Mouse (Mus musculus): ENCODE results near the gene Rnft2. TPM values are rescaled to one million over a fixed set of nuclear protein-coding genes. Genes with fewer than 3 reads are reported as not detected.

The Rnft2 gene
- polyA plus RNA-seq, 1 experiment from 2014 or later: 1.3 TPM

DNA sequence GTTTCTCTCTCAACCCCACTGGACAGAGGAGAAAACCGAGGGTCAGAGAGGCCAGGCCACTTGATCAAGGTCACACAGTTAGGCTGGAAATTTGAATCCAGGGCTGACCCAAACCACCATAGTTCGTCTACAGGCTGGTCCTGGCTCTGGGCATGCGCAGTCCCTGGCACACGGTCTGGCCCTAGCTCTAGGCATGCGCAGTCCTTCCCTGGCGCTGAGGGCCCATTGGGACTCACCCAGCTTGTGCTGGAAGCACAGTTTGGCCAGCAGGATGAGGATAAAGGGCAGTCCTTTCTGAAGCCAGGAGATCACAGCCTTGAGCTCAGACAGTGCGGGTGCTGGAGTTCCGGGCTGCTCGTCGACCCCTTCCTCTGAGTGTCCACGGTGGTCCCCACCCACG lies 8.0 kb downstream of the Rnft2 start:
- H3K27ac ChIP-seq (ENCODE audit: low read length): no peak overlapping the region
- H3K36me3 ChIP-seq (ENCODE audit: control insufficient read depth, insufficient read depth, low read length): no peaks in the 10 kb centered on the region
- H3K9me3 ChIP-seq (replicated peaks; ENCODE audit: control insufficient read depth, low read length): no peaks in the 10 kb centered on the region
- 79% methylated on average over 12 of the region's 12 CpGs for WGBS
- H3K9ac ChIP-seq (ENCODE audit: low read length): no peak overlapping the region
- H3K4me2 ChIP-seq (ENCODE audit: low read depth, low read length): no peak overlapping the region
- no peaks in the 10 kb centered on the region for H3K27me3 ChIP-seq (ENCODE audit: control insufficient read depth, insufficient read depth, low read length)
- no peak for ATAC-seq (ENCODE audit: insufficient read depth, low FRiP score)
- H3K4me3 ChIP-seq (replicated peaks; ENCODE audit: low read length): no peak overlapping the region
- H3K4me1 ChIP-seq (ENCODE audit: control insufficient read depth, insufficient read depth, low read length): no peaks in the 10 kb centered on the region

DNA sequence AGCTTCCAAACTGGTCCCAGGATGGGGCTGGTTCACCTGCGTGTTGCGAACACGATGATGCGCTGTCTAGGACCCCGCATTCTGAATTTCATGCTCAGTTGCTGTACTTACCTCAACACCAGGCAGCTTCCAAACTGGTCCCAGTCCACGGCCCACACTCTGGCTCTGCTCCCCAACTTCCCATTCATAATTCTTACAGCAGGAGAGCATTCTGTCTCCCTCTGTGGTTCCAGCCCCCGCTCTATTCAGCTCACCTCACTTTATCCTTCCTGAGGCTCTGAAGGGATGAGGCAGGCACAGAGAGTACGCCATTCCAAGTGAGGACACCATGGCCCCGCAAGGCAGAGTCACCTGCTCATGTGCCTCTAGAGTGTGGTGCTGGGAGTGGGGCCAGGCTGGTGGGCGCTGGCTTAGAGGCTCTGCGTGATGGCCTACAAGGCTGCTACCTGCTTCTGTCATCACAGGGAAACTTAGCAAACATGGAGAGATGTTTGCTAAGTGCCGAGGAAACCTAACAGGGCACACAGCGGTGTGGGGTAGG lies 14.8 kb downstream of the Rnft2 start:
- no peaks in the 10 kb centered on the region for H3K36me3 ChIP-seq (ENCODE audit: control insufficient read depth, insufficient read depth, low read length)
- no peak overlapping the region for H3K4me2 ChIP-seq (ENCODE audit: low read depth, low read length)
- H3K4me3 ChIP-seq (replicated peaks; ENCODE audit: low read length): no peak overlapping the region
- WGBS: 82% methylated on average over 13 of the region's 13 CpGs
- no peak overlapping the region for H3K9ac ChIP-seq (ENCODE audit: low read length)
- no peak for ATAC-seq (ENCODE audit: insufficient read depth, low FRiP score)
- no peaks in the 10 kb centered on the region for H3K4me1 ChIP-seq (ENCODE audit: control insufficient read depth, insufficient read depth, low read length)
- H3K27ac ChIP-seq (ENCODE audit: low read length): no peak overlapping the region
- no peaks in the 10 kb centered on the region for H3K27me3 ChIP-seq (ENCODE audit: control insufficient read depth, insufficient read depth, low read length)
- H3K9me3 ChIP-seq (replicated peaks; ENCODE audit: control insufficient read depth, low read length): no peaks in the 10 kb centered on the region

DNA sequence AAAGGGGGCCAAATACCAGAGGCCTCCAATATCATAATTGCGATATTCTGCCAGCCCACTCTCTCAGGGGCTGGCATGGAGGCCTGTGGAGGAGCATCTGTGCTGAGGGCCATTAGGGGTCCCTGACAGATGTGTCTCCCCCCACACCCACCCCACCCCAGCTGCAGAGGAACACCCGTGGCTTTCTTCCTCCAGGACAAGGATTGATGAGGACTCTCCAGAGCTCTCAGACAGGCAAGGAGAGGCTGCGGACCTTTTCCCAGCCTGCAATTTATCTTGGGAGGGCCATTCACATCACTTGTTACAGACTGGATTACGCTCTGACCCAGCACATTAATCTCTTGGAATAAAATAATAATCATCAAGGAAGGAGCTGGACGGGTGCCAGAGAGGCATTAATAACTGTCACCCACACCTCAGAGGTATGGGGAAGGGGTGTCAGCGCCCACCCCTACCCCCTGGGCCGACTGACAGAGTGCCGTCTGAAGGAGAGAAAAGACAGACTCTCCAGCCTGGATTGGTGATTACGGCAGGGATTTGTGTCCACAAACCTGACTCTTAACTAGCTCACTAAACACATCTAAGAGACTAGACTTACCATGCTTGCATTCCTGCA lies 21.7 kb downstream of the Rnft2 start:
- H3K36me3 ChIP-seq (ENCODE audit: control insufficient read depth, insufficient read depth, low read length): no peaks in the 10 kb centered on the region
- H3K27me3 ChIP-seq (ENCODE audit: control insufficient read depth, insufficient read depth, low read length): no peaks in the 10 kb centered on the region
- no peak overlapping the region for H3K4me2 ChIP-seq (ENCODE audit: low read depth, low read length)
- 0 out of 2 replicates have a peak, but pooled peaks have one; percentile 10 for ATAC-seq (ENCODE audit: insufficient read depth, low FRiP score)
- H3K4me3 ChIP-seq (replicated peaks; ENCODE audit: low read length): no peak overlapping the region
- H3K9ac ChIP-seq (ENCODE audit: low read length): no peak overlapping the region
- H3K27ac ChIP-seq (ENCODE audit: low read length): no peak overlapping the region
- no peaks in the 10 kb centered on the region for H3K4me1 ChIP-seq (ENCODE audit: control insufficient read depth, insufficient read depth, low read length)
- 28% methylated on average over 9 of the region's 9 CpGs for WGBS
- no peaks in the 10 kb centered on the region for H3K9me3 ChIP-seq (replicated peaks; ENCODE audit: control insufficient read depth, low read length)

DNA sequence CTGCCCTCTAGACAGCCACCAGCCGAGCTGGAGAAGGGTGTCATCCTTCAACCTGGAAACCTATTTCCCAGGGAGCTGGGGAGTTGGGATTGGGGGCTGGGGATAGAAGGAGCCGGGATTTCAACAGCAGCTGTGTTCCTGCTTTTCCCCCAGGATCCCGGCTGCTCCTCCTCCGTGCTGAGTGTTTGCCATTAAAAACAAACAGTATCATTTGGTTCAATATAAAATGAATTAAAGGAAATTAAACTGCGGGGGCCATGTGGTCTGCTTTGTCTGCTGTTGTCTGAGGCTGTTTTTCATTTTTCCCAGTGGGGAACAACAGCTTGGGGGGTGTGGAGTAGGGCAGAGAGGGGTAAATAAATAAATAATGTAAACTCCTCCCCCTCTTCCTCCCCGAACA lies 27.5 kb downstream of the Rnft2 start:
- no peak overlapping the region for H3K9ac ChIP-seq (ENCODE audit: low read length)
- no peak for ATAC-seq (ENCODE audit: insufficient read depth, low FRiP score)

DNA sequence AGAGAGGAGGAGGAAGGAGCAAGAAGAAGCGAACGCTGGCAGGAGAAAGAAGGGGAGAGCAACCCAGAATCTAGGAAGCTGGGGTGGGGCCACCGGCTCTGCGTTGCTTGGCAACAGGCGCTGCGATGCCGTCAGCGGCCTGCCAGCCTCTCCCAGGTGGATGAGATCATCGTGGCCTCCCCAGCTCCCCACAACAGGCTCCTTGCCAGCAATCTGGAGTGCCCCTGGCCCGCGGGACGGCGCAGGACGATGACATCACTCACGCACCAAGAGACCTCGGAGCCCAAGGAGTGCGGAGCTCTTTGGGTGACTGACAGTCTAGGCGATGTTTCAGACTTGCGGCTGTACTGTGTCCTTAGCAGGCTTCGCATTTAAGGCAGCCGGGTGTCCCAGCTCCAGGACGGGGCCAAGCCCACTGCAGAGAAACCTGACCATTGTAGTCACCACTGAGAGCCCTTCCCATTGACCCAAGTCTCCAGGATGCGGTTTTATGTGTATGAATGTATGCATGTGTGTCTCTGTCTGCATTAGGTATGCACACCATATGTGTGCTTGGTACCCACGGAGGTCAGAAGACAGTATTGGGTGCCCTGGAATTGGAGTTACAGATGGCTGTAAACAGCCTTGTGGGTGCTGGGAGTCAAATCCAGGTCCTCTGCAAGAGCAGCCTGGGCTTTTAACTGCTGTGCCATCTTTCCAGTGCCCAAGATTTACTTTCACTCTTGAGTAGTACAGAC lies 30.3 kb downstream of the Rnft2 start:
- H3K27ac ChIP-seq (ENCODE audit: low read length): no peak overlapping the region
- peak overlapping the region; percentile 42; the same call in 1 of the 2 replicates for H3K9ac ChIP-seq (ENCODE audit: low read length)

More for the DNA sequence above, 27.5 kb downstream of the Rnft2 start:
- WGBS: 47% methylated on average over 6 of the region's 6 CpGs
- Histone ChIP-seq H3K4me1 (ENCODE audit: control insufficient read depth, insufficient read depth, low read length) (no peaks in the 10 kb centered on the region), H3K27me3 (ENCODE audit: control insufficient read depth, insufficient read depth, low read length) (no peaks in the 10 kb centered on the region), H3K36me3 (ENCODE audit: control insufficient read depth, insufficient read depth, low read length) (no peaks in the 10 kb centered on the region), H3K27ac (ENCODE audit: low read length) (no peak overlapping the region), H3K4me2 (ENCODE audit: low read depth, low read length) (no peak overlapping the region), H3K9me3 (replicated peaks; ENCODE audit: control insufficient read depth, low read length) (no peaks in the 10 kb centered on the region), H3K4me3 (replicated peaks; ENCODE audit: low read length) (no peak overlapping the region)

DNA sequence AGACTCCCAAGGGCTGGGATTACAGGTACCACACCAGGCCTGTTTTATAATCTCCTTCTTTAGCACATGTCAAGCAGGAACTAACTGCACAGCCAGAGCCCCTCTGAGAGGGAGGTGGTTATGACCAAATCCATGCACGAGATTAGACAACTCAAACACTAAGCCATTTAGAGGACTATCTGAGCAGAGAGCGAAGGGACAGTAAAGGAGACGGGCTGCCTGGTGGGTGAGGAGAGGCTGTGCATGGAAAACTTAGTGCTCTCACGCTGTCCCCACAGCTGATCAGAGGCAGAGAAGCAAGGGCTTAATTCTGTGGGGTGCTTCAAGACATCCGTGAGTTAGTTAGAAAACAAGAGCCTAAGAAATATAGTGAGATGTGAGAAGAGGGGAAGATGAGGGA lies 30.9 kb downstream of the Rnft2 start:
- Histone ChIP-seq H3K9ac (ENCODE audit: low read length) (peak overlapping the region; percentile 42; the same call in 1 of the 2 replicates), H3K27me3 (ENCODE audit: control insufficient read depth, insufficient read depth, low read length) (no peaks in the 10 kb centered on the region), H3K36me3 (ENCODE audit: control insufficient read depth, insufficient read depth, low read length) (no peaks in the 10 kb centered on the region), H3K4me1 (ENCODE audit: control insufficient read depth, insufficient read depth, low read length) (no peaks in the 10 kb centered on the region), H3K4me3 (replicated peaks; ENCODE audit: low read length) (peak overlapping the region; percentile 35), H3K27ac (ENCODE audit: low read length) (no peak overlapping the region), H3K9me3 (replicated peaks; ENCODE audit: control insufficient read depth, low read length) (no peaks in the 10 kb centered on the region), H3K4me2 (ENCODE audit: low read depth, low read length) (peak overlapping the region; percentile 55)
- WGBS: 22% methylated on average over 5 of the region's 5 CpGs
- ATAC-seq (ENCODE audit: insufficient read depth, low FRiP score): no peak

More for the DNA sequence above, 30.3 kb downstream of the Rnft2 start:
- H3K36me3 ChIP-seq (ENCODE audit: control insufficient read depth, insufficient read depth, low read length): no peaks in the 10 kb centered on the region
- H3K27me3 ChIP-seq (ENCODE audit: control insufficient read depth, insufficient read depth, low read length): no peaks in the 10 kb centered on the region
- H3K4me2 ChIP-seq (ENCODE audit: low read depth, low read length): peak overlapping the region; percentile 55
- no peaks in the 10 kb centered on the region for H3K4me1 ChIP-seq (ENCODE audit: control insufficient read depth, insufficient read depth, low read length)
- ATAC-seq (ENCODE audit: insufficient read depth, low FRiP score): peak; percentile 80
- 6% methylated on average over 24 of the region's 24 CpGs for WGBS
- no peaks in the 10 kb centered on the region for H3K9me3 ChIP-seq (replicated peaks; ENCODE audit: control insufficient read depth, low read length)
- peak overlapping the region; percentile 35 for H3K4me3 ChIP-seq (replicated peaks; ENCODE audit: low read length)

DNA sequence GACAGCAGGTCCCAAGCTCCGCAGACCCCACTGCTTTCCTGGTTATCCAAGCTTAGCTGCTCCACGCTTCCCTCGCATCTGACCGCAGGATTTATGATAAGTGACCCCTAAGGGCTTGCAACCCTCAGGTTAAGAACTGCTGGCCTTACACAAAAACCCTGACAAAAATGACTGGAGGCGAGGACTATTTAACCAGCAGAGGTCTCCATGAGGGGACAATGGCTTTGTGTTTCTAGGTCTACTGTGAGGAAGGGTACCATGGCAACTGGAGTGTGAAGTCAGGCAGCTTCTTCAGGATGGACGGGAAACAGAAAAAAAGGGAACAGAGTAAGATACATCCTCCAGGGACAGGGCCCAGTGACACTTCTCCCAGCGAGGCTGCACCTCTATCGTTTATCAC lies 39.1 kb downstream of the Rnft2 start:
- H3K4me2 ChIP-seq (ENCODE audit: low read depth, low read length): no peak overlapping the region
- H3K27ac ChIP-seq (ENCODE audit: low read length): no peak overlapping the region
- 79% methylated on average over 8 of the region's 8 CpGs for WGBS
- no peaks in the 10 kb centered on the region for H3K4me1 ChIP-seq (ENCODE audit: control insufficient read depth, insufficient read depth, low read length)
- no peaks in the 10 kb centered on the region for H3K9me3 ChIP-seq (replicated peaks; ENCODE audit: control insufficient read depth, low read length)
- no peaks in the 10 kb centered on the region for H3K27me3 ChIP-seq (ENCODE audit: control insufficient read depth, insufficient read depth, low read length)
- H3K4me3 ChIP-seq (replicated peaks; ENCODE audit: low read length): no peak overlapping the region
- no peak overlapping the region for H3K9ac ChIP-seq (ENCODE audit: low read length)
- no peaks in the 10 kb centered on the region for H3K36me3 ChIP-seq (ENCODE audit: control insufficient read depth, insufficient read depth, low read length)
- ATAC-seq (ENCODE audit: insufficient read depth, low FRiP score): no peak

DNA sequence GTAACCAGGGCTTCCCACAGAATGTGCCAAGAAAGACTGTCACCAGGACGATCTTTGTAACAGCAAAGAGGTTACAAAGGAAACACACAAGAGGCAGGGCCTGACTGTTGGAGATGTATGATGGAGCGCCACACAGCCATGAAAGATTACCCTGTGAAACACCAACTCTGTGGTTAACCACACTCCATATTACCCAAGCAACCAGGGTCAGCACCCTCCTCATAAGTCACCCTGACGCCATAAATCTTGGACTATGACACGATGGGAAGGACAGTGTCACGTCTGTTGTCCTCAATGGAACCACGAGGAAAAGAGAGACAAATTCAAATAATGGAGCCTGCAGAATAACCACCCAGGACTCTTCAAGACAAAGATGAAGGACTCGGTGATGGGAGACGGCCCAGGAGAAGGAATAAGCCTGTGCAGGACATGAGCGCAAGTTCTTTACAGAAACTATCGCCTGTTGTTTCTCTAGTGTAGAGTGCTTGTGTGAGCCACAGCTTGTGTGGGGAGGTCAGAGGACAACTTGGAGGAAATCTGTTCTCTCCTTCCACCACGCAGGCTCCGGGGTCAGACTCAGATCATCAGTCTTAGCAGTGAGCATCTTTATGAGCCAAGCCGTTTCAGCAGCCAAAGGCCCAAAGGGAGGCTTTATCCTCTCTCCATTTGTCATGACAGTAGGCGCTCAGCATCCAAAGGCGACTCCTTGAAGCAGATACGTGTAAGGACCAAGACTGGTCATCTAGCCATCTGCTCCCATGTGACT lies 40.1 kb downstream of the Rnft2 start:
- 52% methylated on average over 16 of the region's 16 CpGs for WGBS
- ATAC-seq (ENCODE audit: insufficient read depth, low FRiP score): no peak
- Histone ChIP-seq H3K4me2 (ENCODE audit: low read depth, low read length) (no peak overlapping the region), H3K27ac (ENCODE audit: low read length) (no peak overlapping the region), H3K9ac (ENCODE audit: low read length) (no peak overlapping the region), H3K4me1 (ENCODE audit: control insufficient read depth, insufficient read depth, low read length) (no peaks in the 10 kb centered on the region), H3K9me3 (replicated peaks; ENCODE audit: control insufficient read depth, low read length) (no peaks in the 10 kb centered on the region), H3K4me3 (replicated peaks; ENCODE audit: low read length) (no peak overlapping the region), H3K27me3 (ENCODE audit: control insufficient read depth, insufficient read depth, low read length) (no peaks in the 10 kb centered on the region), H3K36me3 (ENCODE audit: control insufficient read depth, insufficient read depth, low read length) (no peaks in the 10 kb centered on the region)

DNA sequence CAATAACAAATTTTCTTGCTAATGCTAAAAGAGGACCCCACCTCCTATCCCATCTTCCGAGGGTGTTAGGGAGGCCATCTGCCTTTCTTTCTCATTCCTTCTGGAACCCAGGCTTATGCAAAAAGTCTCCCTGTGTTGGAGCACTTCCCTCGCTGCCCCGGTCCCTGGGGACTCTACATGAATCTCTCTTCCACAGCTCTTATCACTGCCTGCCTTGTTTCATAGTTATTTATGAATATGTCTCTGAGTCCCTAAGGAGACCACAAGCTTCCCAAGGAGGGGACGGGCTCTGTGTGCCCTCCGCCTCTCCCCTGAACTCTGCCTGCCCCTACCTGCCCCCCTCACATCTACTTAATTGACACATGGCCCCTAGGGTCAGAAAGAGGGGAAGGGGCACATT lies 45.2 kb downstream of the Rnft2 start:
- 70% methylated on average over 5 of the region's 5 CpGs for WGBS
- no peak overlapping the region for H3K4me2 ChIP-seq (ENCODE audit: low read depth, low read length)
- no peak for ATAC-seq (ENCODE audit: insufficient read depth, low FRiP score)
- no peaks in the 10 kb centered on the region for H3K9me3 ChIP-seq (replicated peaks; ENCODE audit: control insufficient read depth, low read length)
- H3K9ac ChIP-seq (ENCODE audit: low read length): no peak overlapping the region
- no peak overlapping the region for H3K4me3 ChIP-seq (replicated peaks; ENCODE audit: low read length)
- no peaks in the 10 kb centered on the region for H3K36me3 ChIP-seq (ENCODE audit: control insufficient read depth, insufficient read depth, low read length)
- H3K4me1 ChIP-seq (ENCODE audit: control insufficient read depth, insufficient read depth, low read length): no peaks in the 10 kb centered on the region
- H3K27me3 ChIP-seq (ENCODE audit: control insufficient read depth, insufficient read depth, low read length): no peaks in the 10 kb centered on the region
- H3K27ac ChIP-seq (ENCODE audit: low read length): no peak overlapping the region

Data from stomach, embryonic 16.5 days (tissue).